Mouse (Mus musculus) liver, adult 2 months (tissue): ENCODE measurements around the gene C130026I21Rik. TPM values are rescaled to one million over a fixed set of nuclear protein-coding genes. Genes with fewer than 3 reads are reported as not detected.
A peak's percentile ranks its signal among the peaks of the same experiment; 100 is the strongest.
"Not testable (repeated sequence)": the region's sequence is repeated elsewhere in the genome, so short reads cannot be mapped to it uniquely, and the experiment has no call there.

Source experiments
- DNase-seq: peaks from one replicate; pipeline ENCODE4 v3.0.0-alpha.2; 2011; ENCODE audit warnings: low read depth, low spot score; ENCODE audit errors: extremely low read depth
- H3K27ac ChIP-seq: fragments of 200-500 bp; replicated peaks from 2 replicates; pipeline ENCODE4 v1.5.1; 2012; ENCODE audit warnings: low read depth, mild to moderate bottlenecking, control low read depth, inconsistent platforms, low read length; ENCODE audit not compliant: insufficient read depth
- H3K27me3 ChIP-seq: fragments of 200-500 bp; 2 replicates; pipeline ENCODE4 v1.6.1; 2012; ENCODE audit warnings: mild to moderate bottlenecking, moderate library complexity, low read length, inconsistent platforms; ENCODE audit not compliant: control insufficient read depth, insufficient read depth
- H3K36me3 ChIP-seq: fragments of 200-500 bp; 2 replicates; pipeline ENCODE4 v1.6.1; 2012; ENCODE audit warnings: low read length, inconsistent platforms; ENCODE audit not compliant: control insufficient read depth, insufficient read depth
- H3K4me1 ChIP-seq: fragments of 200-500 bp; 2 replicates; pipeline ENCODE4 v1.6.1; 2011; ENCODE audit warnings: low read length; ENCODE audit not compliant: control insufficient read depth, insufficient read depth
- H3K4me3 ChIP-seq: fragments of 200-500 bp; 2 replicates; pipeline ENCODE4 v1.5.1; 2011; ENCODE audit warnings: low read depth, mild to moderate bottlenecking, control low read depth, low read length, moderate library complexity; ENCODE audit not compliant: insufficient read depth
- H3K79me2 ChIP-seq: fragments of 200-500 bp; 2 replicates; pipeline ENCODE4 v1.6.1; 2012; ENCODE audit warnings: inconsistent platforms, mild to moderate bottlenecking, low read length, moderate library complexity; ENCODE audit not compliant: control insufficient read depth, insufficient read depth
- H3K9ac ChIP-seq: fragments of 200-500 bp; 2 replicates; pipeline ENCODE4 v1.6.1; 2012; ENCODE audit warnings: low read depth, mild to moderate bottlenecking, control low read depth, inconsistent platforms, low read length
- CTCF ChIP-seq: fragments of 200-500 bp; IDR thresholded peaks from 2 replicates; pipeline ENCODE4 v1.5.1; 2011; ENCODE audit warnings: low read depth, low read length, control low read depth
- WGBS: fragments of 180-500 bp; shearing (Covaris S2); methylation state at CpG from one replicate; pipeline ENCODE4 v1.1.7; 2018; 5-methylcytosine and 5-hydroxymethylcytosine counted together
- polyA plus RNA-seq: library from polyadenylated mRNA; depleted of rRNA; stranded (reverse); fragments of >200 nt; gene quantifications from 2 replicates; pipeline ENCODE4 v1.2.3, GENCODE M21; 2012; rRNA removed
- total RNA-seq: library from RNA; depleted of rRNA; stranded (reverse); fragments of >200 nt; gene quantifications from 2 replicates; pipeline ENCODE4 v1.2.3, GENCODE M21; 2014; rRNA removed

C130026I21Rik gene
- total RNA-seq = 0.09 and 1.1 TPM in 2 replicates
- polyA plus RNA-seq = 0.16 TPM in 1 of 2 replicates, not detected in the other

DNA sequence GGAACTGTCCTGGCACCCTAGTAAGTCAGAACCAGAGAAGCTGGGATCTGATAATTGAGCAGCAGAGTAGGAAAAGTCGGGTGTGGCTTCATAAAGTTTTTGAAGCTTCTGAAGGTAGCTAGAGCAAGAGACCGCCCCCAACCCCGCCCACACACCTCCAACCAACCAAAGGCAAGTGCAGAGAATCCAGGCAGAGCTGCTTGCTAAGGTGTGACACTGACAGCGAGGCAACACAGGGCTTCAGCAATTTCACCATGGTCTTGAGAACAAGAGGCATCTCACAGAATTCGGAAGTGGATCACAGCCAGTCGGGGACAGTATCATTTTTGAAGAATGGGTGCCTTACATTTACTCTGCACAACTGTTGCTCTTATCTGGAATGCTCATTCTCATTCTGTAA, at the start of gene C130026I21Rik:
C130026I21Rik (minus strand) TSS at position 101 of the 400 bp plus-strand sequence.
- H3K79me2 ChIP-seq, H3K36me3 ChIP-seq, H3K9ac ChIP-seq, DNase-seq, H3K27ac ChIP-seq, H3K27me3 ChIP-seq, H3K4me3 ChIP-seq, H3K4me1 ChIP-seq: not testable (repeated sequence)
- WGBS = no CpG with 5 or more reads among the region's 6 CpGs

DNA sequence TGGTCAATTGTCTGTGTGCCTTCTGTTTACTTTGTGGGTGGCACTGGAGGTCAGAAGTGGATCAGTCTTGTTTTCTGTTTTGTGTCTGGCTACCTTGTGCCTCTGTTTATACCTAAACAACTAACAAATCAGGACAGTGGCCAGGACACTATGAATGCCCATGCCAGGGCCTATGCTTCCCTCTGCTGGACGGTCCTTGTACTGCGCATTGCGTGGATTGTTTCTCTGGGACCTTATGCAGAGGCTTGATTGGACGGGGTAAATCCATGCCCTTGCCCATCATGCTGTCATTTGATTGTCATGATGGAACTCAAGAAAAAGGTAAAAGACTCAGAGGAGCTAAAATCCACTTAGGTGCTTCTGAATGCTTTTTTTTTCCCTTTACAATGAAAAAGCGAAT, 16.7 kb upstream of the C130026I21Rik start:
- H3K27ac ChIP-seq, DNase-seq, H3K4me3 ChIP-seq, H3K27me3 ChIP-seq, H3K9ac ChIP-seq, H3K4me1 ChIP-seq, H3K79me2 ChIP-seq, H3K36me3 ChIP-seq: not testable (repeated sequence)
- WGBS = 38% methylated on average over 4 of the region's 5 CpGs
- TF ChIP-seq CTCF = peak; percentile 35; the same call in 1 of the 2 replicates

- H3K79me2 ChIP-seq, H3K27me3 ChIP-seq, H3K36me3 ChIP-seq, H3K27ac ChIP-seq, DNase-seq, H3K4me1 ChIP-seq, H3K4me3 ChIP-seq, H3K9ac ChIP-seq: not testable (repeated sequence)
- 69% methylated on average over 4 of the region's 5 CpGs for WGBS
Measured at GRCm38 (mm10) chr1:85276421-85276820, 6.1 kb upstream of the C130026I21Rik start.

- H3K27ac ChIP-seq, H3K4me3 ChIP-seq, H3K9ac ChIP-seq, H3K27me3 ChIP-seq, H3K4me1 ChIP-seq, H3K79me2 ChIP-seq, H3K36me3 ChIP-seq, DNase-seq: not testable (repeated sequence)
- 40% methylated on average over 2 of the region's 2 CpGs for WGBS
Measured at GRCm38 (mm10) chr1:85258634-85259033, 11.7 kb downstream of the C130026I21Rik start.

- not testable (repeated sequence) for H3K36me3 ChIP-seq, H3K4me1 ChIP-seq, DNase-seq, H3K79me2 ChIP-seq, H3K27me3 ChIP-seq, H3K4me3 ChIP-seq, H3K27ac ChIP-seq, H3K9ac ChIP-seq
- WGBS = 55% methylated on average over 2 of the region's 3 CpGs
Measured at GRCm38 (mm10) chr1:85255217-85255616, 15.1 kb downstream of the C130026I21Rik start.

DNA sequence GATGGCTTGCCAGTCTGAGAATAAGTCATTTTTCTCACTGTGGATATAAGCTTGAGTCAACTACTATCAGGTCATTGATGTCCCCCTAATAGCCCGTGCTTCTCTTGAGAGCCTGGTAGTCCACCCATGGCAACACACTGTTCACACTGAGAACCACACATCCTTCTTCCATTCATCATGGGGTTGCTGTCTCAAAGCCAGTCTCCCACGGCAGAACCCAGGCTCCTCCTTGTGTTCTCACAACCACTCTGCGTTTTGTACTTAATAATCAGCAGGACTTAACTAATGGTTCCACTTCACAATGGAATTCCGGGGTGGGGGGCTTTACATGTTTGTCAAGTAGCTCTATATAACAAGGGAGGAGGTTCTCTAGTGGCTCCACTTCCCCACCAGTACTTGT, 19.2 kb downstream of the C130026I21Rik start:
- DNase-seq, H3K4me3 ChIP-seq, H3K4me1 ChIP-seq, H3K36me3 ChIP-seq, H3K27me3 ChIP-seq, H3K27ac ChIP-seq, H3K79me2 ChIP-seq, H3K9ac ChIP-seq: not testable (repeated sequence)
- 76% methylated on average over 4 of the region's 4 CpGs for WGBS

GRCm38 (mm10) chr1:85248985-85249384, 21.4 kb downstream of the C130026I21Rik start:
- H3K79me2 ChIP-seq, H3K27ac ChIP-seq, H3K9ac ChIP-seq, H3K4me3 ChIP-seq, H3K27me3 ChIP-seq, H3K36me3 ChIP-seq, DNase-seq, H3K4me1 ChIP-seq: not testable (repeated sequence)
- WGBS = 58% methylated on average over 3 of the region's 3 CpGs

DNA sequence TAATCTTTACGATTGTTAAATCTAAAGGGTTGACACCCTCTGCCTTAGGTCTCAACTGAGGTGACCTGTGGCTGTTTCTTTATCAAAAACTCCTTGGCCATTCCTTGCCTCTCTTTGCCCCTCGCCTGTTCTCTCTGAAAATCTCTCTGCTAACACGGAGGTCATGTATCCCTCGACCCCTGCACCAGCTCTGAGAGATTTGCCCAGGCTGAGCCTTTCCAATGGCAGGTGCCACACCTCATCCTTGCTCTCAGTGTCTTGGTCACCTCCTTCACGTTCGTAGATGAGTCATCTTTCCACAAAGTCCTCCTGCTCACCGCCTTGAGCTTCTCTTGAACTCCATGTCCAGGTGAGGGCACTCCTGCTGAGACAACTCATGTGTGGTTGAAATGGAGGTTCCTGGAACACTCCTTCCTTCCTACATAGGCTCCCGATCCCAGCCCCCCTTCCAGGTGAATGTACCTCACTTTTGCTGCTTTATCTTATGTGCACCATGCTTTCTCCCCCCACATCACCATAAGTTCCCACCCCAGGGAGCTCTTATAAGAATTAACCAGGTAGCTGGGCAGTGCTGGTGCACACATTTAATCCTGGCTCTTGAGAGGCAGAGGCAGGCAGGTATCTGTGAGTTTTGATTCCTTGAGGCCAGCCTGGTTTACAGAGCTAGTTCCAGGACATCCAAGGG, 23.4 kb downstream of the C130026I21Rik start:
- WGBS = 63% methylated on average over 8 of the region's 8 CpGs
- H3K9ac ChIP-seq, H3K36me3 ChIP-seq, H3K27me3 ChIP-seq, H3K4me1 ChIP-seq, H3K79me2 ChIP-seq, H3K4me3 ChIP-seq, DNase-seq, H3K27ac ChIP-seq: not testable (repeated sequence)

GRCm38 (mm10) chr1:85246266-85246665, 24.1 kb downstream of the C130026I21Rik start:
- not testable (repeated sequence) for DNase-seq, H3K79me2 ChIP-seq, H3K36me3 ChIP-seq, H3K27ac ChIP-seq, H3K4me1 ChIP-seq, H3K9ac ChIP-seq, H3K4me3 ChIP-seq, H3K27me3 ChIP-seq
- 72% methylated on average over 5 of the region's 5 CpGs for WGBS
